Mouse (Mus musculus) induced T-regulatory cell, adult 2 months (primary cell): ENCODE measurements at regions not wholly inside any gene's neighbourhood (a gene's known extent, or its start where the extent isn't known, plus 50 kb on each side); places are given as distances from the start of the nearest gene placed in this dataset.
"Not testable (repeated sequence)": the region's sequence is repeated elsewhere in the genome, so short reads cannot be mapped to it uniquely, and the experiment has no call there.

Experiments
- DNase-seq: peaks from one replicate; pipeline ENCODE4 v3.0.0-alpha.2; 2012; ENCODE audit warnings: low read depth

GRCm38 (mm10) chr2:8877855-8878254 lies 1003.2 kb upstream of the 4930412O13Rik start:
- DNase-seq = peak; percentile 34

- no peak for DNase-seq
Observed at GRCm38 (mm10) chr2:8912417-8912816, 968.6 kb upstream of the 4930412O13Rik start.

- DNase-seq = no peak
Observed at GRCm38 (mm10) chr2:8924856-8925255, 956.2 kb upstream of the 4930412O13Rik start.

- DNase-seq = peak; percentile 28
Observed at GRCm38 (mm10) chr2:8941574-8941973, 939.5 kb upstream of the 4930412O13Rik start.

GRCm38 (mm10) chr2:8958938-8959337 lies 922.1 kb upstream of the 4930412O13Rik start:
- peak; percentile 44 for DNase-seq

DNA sequence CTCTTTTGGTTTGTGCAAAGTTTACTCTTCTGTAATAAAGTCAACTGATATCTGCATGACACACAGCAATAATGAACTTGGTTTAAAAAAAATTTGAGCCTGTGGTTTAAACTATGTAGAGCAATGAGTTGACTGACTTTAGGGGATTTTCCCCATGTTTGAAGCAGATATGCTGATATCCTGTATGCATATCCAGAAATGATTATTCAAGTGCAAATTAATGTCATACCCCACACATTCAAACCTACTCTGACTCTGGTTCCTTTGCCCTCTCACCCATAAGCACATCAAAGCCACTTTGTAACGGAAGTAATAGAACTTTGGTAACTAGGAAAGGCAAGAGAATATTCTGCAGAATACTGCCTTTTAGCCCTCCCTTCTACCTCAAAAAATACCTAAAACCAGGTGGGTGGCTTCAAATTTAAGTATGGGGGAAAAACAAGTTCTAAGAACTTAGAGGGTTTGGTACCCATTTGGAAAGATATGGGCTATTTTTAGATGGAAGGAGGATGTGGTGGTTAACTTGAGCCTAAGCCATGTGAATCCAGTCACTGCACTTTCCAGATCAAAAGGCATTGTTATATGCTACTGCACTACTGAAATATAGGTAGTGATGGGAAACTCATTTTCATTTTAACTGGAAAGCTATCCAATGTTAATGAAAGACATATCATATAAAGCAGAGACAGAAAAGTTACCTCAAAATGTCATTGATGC lies 915.9 kb upstream of the 4930412O13Rik start:
- peak; percentile 73 for DNase-seq

GRCm38 (mm10) chr2:8975635-8976034 lies 905.4 kb upstream of the 4930412O13Rik start:
- DNase-seq = no peak

DNA sequence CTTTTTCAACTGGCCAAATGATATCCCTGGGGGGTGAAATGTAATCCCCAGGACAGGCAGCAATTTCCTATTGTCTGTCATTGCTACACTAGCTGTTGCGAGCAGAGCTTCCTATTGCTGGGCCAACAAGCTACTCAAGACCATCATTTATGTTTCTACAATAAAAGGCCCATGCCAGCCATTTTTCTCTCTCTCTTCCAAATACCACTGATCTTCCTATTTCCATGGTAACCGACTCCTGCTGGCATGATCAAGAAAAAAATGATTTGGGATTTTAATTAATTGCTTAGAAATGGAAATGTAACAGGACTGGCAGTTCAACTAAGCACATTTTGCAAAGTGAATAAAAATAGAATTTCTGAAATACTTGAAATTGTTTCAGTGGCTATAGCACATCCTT lies 868.7 kb upstream of the 4930412O13Rik start:
- DNase-seq = no peak

DNA sequence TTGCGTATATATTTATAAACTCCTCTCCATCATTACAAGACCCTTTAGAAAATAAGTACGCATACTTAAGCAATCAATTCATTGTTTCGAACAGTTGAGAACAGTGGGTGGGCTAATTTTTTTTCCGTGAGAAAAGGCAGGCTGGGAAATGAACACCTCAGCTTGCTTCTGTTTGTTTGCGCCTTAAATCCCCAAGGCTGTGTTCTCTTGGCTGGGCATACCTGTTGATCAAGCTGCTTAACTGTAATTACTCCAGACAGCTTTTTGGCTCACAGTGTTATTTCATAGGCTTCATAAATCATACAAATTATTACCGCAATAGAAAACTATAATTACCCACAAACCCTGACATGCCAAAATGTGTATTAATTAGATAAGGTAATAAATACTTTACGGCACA lies 848.0 kb upstream of the 4930412O13Rik start:
- no peak for DNase-seq

GRCm38 (mm10) chr2:9042355-9042754 lies 838.7 kb upstream of the 4930412O13Rik start:
- not testable (repeated sequence) for DNase-seq

GRCm38 (mm10) chr2:9047980-9048379 lies 833.1 kb upstream of the 4930412O13Rik start:
- DNase-seq = no peak

- no peak for DNase-seq
Observed at GRCm38 (mm10) chr2:9073851-9074250, 807.2 kb upstream of the 4930412O13Rik start.

DNA sequence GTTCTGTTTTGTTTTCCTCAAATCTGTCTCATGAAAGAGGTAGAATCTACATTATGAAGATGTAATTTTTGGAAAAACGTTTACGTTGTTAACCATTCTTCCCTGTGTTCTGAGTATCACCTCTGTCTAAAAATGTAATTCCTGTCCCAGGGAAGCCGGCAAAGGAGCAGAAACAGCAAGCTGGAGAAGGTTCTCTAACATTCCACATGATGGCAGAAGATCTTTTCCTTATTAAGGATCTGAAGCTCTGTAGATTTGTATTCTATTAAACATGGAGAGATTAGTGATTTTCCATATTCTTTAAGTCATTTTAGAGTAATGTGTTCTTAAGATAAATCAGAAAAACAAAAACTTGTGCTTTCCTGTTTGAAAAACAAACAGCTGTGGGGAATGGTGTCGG lies 802.9 kb upstream of the 4930412O13Rik start:
- DNase-seq = no peak

- DNase-seq = no peak
Observed at GRCm38 (mm10) chr2:9081746-9082145, 799.3 kb upstream of the 4930412O13Rik start.

GRCm38 (mm10) chr2:9095317-9095716 lies 785.7 kb upstream of the 4930412O13Rik start:
- DNase-seq = no peak

DNA sequence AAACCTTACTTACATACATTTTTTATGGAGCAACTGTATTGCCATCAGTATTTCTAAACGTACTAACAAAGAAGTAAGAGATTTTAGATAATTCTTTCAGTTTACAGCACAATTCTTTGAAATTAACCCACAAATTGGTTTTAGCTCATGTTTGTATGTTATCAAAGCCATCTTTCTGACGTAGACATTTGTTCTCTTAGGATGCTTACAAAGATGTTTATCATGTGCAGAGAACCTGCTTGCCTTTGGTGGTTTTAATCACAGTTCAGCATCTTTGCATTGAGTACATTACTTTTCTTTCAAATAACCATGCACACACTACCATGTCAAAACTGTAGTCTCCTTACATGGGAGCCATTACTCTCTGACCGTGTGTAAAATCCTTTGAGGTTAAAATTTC lies 764.4 kb upstream of the 4930412O13Rik start:
- peak; percentile 51 for DNase-seq

- DNase-seq = no peak
Observed at GRCm38 (mm10) chr2:9117523-9117922, 763.5 kb upstream of the 4930412O13Rik start.

- no peak for DNase-seq
Observed at GRCm38 (mm10) chr2:9136963-9137362, 744.1 kb upstream of the 4930412O13Rik start.

DNA sequence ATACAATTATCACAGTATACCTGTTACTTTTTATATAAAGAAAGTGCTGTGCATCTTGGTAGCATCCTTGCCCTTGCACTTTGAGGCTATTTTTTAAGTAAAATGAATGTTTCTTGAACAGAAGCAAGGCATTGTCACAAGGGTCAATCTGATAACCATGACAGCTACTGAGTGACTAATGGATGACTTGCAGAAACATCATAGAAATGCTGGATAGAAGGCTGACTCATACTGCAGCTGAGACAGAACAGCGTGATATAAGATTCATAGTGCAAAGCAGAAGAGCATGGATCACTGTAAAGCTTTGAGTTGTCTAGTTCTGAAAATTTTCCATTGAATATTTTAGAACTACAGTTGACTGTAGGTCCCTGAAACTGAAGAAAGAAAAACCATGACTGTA lies 739.6 kb upstream of the 4930412O13Rik start:
- DNase-seq = peak; percentile 9

- peak; percentile 23 for DNase-seq
Observed at GRCm38 (mm10) chr2:9155604-9156003, 725.4 kb upstream of the 4930412O13Rik start.

- no peak for DNase-seq
Observed at GRCm38 (mm10) chr2:9160181-9160580, 720.9 kb upstream of the 4930412O13Rik start.

GRCm38 (mm10) chr2:9163819-9164560 lies 717.1 kb upstream of the 4930412O13Rik start:
- DNase-seq = no peak

DNA sequence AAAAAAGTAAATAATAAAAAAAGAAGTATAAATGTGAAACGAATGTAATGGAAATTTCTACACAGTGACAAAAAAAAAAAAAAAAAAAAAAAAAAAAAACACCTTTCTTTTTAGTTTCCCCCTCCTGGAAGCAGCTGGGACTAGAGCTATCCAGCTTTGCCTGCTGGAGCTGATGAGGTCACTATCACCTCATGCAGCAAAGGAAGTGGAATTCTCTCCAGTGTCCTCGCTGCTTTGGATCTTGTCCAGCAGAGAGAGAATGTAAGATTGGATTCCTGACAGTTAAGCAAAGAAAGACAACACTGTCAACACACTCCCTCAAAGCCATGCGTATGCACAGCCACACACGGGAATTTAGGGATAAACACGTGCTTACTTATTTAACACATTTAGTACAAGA lies 698.9 kb upstream of the 4930412O13Rik start:
- no peak for DNase-seq
